Mouse (Mus musculus) left cerebral cortex, postnatal 10 days (tissue): ENCODE measurements around the gene Igdcc4. TPM values are rescaled to one million over a fixed set of nuclear protein-coding genes. Genes with fewer than 3 reads are reported as not detected.
"Not testable (repeated sequence)": the region's sequence is repeated elsewhere in the genome, so short reads cannot be mapped to it uniquely, and the experiment has no call there.

Source experiments
- DNase-seq, 2 experiments: peaks; one replicate each; pipeline ENCODE4 v3.0.0; 2021 to 2022; ENCODE audit warnings: low spot score in 2 of 2, mixed read lengths in 1 of 2; ENCODE audit errors: extremely low spot score in 1 of 2
- intact Hi-C: fragments of 180-260 bp; cut with DNase I; formaldehyde crosslinking; loops from one replicate; pipeline ENCODE4 v1.15.1; 2025
- total RNA-seq, 2 experiments: library from RNA; stranded (reverse); gene quantifications; 2 replicates each; pipeline ENCODE4 v1.2.3; 2021

The Igdcc4 gene
- total RNA-seq: 10 to 100 TPM; 25.5 to 29.2 TPM

- intact Hi-C loops: no loop called here
- DNase-seq: peak in 1 of 2 experiments; percentile 67
Observed at GRCm38 (mm10) chr9:65100991-65101685, at the start of gene Igdcc4. Gene Igdcc4, plus strand, starts transcription at chr9:65101486.

- intact Hi-C loops: loop anchor here (10.0 kb wide), 1 partner anchor 261 kb away; no protein-coding TSS in a partner anchor
- DNase-seq: no peak
Observed at GRCm38 (mm10) chr9:65064251-65064650, 37.0 kb upstream of the Igdcc4 start.

- DNase-seq: no peak
- intact Hi-C loops: no loop called here
Observed at GRCm38 (mm10) chr9:65070587-65070986, 30.7 kb upstream of the Igdcc4 start.

GRCm38 (mm10) chr9:65073555-65073954 lies 27.7 kb upstream of the Igdcc4 start:
- no peak for DNase-seq
- intact Hi-C loops: no loop called here

- intact Hi-C loops: no loop called here
- no peak for DNase-seq
Observed at GRCm38 (mm10) chr9:65074251-65074650, 27.0 kb upstream of the Igdcc4 start.

- intact Hi-C loops: no loop called here
- DNase-seq: no peak
Observed at GRCm38 (mm10) chr9:65074855-65075493, 26.3 kb upstream of the Igdcc4 start.

GRCm38 (mm10) chr9:65077536-65077935 lies 23.8 kb upstream of the Igdcc4 start:
- no peak for DNase-seq
- intact Hi-C loops: no loop called here

GRCm38 (mm10) chr9:65080141-65080540 lies 21.1 kb upstream of the Igdcc4 start:
- DNase-seq, intact Hi-C loops: not testable (repeated sequence)

- no peak for DNase-seq
- intact Hi-C loops: no loop called here
Observed at GRCm38 (mm10) chr9:65083075-65083765, 18.1 kb upstream of the Igdcc4 start.

DNA sequence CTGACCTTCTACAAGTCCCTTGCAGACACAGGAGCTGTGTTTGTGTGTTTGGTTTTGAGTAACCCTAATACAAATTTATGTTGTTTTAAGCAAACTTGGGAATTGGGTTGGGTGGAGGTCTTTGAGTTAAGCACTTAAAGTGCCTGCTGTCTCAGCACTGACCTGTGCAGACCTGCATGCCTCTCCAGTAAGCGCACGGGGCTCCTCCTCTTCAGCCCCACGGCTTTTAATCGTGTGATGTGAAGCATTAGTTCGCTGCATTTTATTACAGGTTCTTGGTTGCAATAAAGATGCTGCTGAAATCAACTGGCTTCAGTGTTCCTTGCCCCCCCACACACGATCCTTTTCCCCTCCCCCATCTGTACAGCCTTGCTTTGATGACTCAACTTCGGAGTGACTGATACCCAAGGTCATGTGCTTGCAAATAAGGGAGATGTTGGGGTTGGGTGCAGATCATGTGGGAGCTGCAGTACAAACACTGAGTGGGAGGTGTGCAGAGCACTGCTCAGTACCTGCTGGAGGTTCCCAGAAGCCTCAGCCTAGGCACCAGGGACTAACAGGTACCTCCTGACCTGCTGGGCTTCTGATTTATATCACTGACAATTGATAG lies 17.0 kb upstream of the Igdcc4 start:
- DNase-seq: no peak
- intact Hi-C loops: no loop called here

DNA sequence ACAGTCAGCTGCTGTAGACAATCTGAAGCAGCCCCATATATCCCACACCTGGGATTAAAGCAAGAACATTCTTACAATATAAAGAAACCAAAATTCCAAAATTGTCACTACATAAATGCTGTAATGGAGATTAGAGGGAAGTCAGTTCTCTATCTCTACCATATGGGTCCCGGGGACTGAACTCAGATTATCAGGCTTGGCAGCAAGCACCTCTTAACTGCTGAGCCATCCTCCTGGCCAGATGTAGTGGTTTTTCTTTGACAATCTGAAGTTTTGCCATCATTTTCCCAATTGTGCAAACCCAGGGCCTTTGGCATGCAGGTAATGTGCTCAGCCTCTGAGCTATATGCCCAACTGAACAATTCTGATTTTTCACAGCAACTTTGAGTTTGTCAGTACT lies 16.0 kb upstream of the Igdcc4 start:
- DNase-seq: no peak
- intact Hi-C loops: loop anchor here (5.0 kb wide), 1 partner anchor 37 kb away; no protein-coding TSS in a partner anchor

- intact Hi-C loops: loop anchor here (5.0 kb wide), 1 partner anchor 36 kb away; no protein-coding TSS in a partner anchor
- no peak for DNase-seq
Observed at GRCm38 (mm10) chr9:65086801-65087200, 14.5 kb upstream of the Igdcc4 start.

DNA sequence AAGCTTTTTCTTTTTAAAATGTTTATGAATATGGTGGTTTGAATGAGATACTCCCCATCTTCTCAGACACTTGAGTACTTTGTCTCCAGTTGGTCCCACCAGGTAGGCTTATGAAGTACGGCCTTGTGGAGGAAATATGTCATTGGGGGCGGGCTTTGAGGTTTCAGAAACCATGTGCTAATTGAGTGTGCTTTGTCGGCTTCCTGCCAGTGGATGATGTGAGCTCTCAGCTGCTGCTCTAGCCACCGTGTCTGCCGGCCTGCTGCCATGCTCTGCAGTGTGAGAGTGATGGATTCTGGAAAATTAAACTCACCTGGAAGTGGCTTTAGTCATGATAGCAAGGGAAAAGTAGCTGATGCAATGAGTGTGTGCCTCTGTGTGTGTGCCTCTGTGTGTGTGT lies 13.8 kb upstream of the Igdcc4 start:
- peak in 1 of 2 experiments; percentile 33 for DNase-seq
- intact Hi-C loops: loop anchor here (5.0 kb wide), 1 partner anchor 35 kb away; no protein-coding TSS in a partner anchor

DNA sequence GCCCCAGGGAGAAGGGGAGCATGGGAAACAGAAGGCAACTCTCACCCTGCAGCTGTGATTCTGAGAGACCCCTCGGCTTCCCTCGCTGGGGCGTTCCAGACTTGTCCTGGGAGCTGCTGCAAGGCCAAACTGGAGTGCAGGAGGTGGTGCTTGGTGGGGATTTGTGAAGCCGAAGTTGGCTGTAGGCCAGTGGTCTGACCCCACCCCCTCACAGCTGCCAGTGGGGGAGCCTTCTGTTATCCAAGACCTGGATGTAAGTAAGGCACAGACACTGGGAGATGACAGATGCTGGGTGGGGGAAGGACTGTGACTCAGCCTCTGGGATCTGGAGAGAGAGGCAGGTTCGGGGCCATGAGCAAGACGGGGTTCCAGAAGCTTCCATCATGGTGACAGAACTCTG lies 7.0 kb upstream of the Igdcc4 start:
- intact Hi-C loops: no loop called here
- peak; percentile 44 to 86 for DNase-seq

GRCm38 (mm10) chr9:65101686-65102376 lies 545 bp downstream of the Igdcc4 start:
- intact Hi-C loops: no loop called here
- peak; percentile 38 to 77 for DNase-seq

- intact Hi-C loops: no loop called here
- DNase-seq: peak; percentile 37 to 76
Observed at GRCm38 (mm10) chr9:65102377-65103172, 1.3 kb downstream of the Igdcc4 start.

- DNase-seq: peak in 1 of 2 experiments; percentile 40
- intact Hi-C loops: no loop called here
Observed at GRCm38 (mm10) chr9:65103173-65103752, 2.0 kb downstream of the Igdcc4 start.

DNA sequence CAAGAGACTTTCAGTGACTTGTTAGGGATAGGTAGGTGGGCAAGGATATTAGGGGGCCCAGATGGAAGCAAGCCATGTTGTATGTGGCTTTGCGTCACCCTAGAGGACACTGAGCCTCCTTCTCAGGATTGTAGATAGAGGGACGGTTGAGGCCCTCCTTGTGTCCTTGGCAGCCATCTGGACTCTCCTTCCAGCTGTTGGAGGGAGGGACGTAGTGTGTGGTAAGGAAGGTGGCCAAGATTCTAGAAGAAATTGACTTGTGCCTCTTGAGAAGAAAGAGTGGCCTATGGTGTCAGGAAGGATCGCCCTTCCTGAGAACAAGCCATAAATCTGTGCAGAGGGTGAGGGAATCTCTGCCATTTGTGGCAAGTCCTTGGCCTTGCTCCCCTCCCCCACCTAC lies 5.5 kb downstream of the Igdcc4 start:
- intact Hi-C loops: no loop called here
- DNase-seq: no peak
